Mouse (Mus musculus): Measurements from ENCODE around the gene Tax1bp1. TPM values are rescaled to one million over a fixed set of nuclear protein-coding genes. Genes with fewer than 3 reads are reported as not detected.
A peak's percentile ranks its signal among the peaks of the same experiment; 100 is the strongest.
"Not testable (repeated sequence)": the region's sequence is repeated elsewhere in the genome, so short reads cannot be mapped to it uniquely, and the experiment has no call there.

Tax1bp1 gene
- 143 and 144 TPM in 2 replicates for polyA plus RNA-seq (2015; fragmentation: Nextera tagmentation; extraction: Ambion mirVana)

DNA sequence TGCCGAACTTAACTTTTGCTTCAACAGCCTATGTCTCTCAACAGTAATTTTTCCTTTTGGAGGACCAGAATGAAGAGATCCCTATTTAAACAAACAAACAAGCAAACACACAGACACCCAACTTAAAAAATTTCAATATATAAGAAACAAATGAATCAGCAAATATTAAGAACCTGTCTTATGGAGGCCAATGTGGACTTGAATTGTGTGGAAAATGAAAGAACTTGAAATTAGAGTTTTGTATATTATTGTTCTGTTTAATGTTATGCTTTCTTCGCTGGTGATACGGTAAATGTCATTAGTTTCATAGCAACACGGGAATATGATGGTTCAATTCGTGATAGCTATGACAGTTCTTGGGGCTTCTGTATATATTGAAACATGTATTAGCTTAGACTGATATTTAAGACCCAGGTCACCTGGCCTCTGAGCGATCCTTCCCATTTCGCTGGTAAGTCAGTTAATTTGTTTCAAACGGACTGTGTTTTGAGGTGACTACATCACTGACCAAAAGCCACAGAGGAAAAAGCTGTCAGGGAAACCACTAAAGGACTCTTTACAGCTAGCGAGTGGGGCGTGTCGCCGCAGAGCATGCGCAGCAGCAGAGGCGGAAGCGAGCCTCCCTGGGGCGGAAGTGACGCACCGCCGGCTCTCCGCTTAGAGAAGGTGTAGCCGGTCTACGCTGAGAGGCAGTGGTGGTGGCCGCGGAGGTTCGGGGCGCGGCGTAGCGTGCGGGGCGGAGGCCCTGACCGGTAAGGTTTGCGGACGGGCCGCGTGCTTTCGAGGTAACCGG, at the start of gene Tax1bp1:
Tax1bp1 (plus strand) TSS at position 626 of the 793 bp plus-strand sequence.
- Histone ChIP-seq H3K9ac (ENCODE audit: low read length) (peak within 1 kb of the TSS; percentile 95), H3K27me3 (ENCODE audit: control insufficient read depth, insufficient read depth, low read depth, low read length) (no peaks in the 10 kb centered on the region), H3K9me3 (ENCODE audit: control insufficient read depth, low read length) (no peaks in the 10 kb centered on the region), H3K27ac (ENCODE audit: low read length) (peak within 1 kb of the TSS; percentile 91), H3K4me3 (ENCODE audit: low read length) (peak within 1 kb of the TSS; percentile 99), H3K36me3 (ENCODE audit: control insufficient read depth, insufficient read depth, low read length) (no peaks in the 10 kb centered on the region), H3K4me1 (replicated peaks; ENCODE audit: control insufficient read depth, insufficient read depth, low read length) (peaks cover 3% of the 10 kb centered on the region; the same call in 1 of the 2 replicates), H3K4me2 (ENCODE audit: low read depth, low read length) (peak within 1 kb of the TSS; percentile 80)
- 3% methylated on average over 38 of the region's 38 CpGs for WGBS
- peak; percentile 99 for ATAC-seq (ENCODE audit: low read depth)

DNA sequence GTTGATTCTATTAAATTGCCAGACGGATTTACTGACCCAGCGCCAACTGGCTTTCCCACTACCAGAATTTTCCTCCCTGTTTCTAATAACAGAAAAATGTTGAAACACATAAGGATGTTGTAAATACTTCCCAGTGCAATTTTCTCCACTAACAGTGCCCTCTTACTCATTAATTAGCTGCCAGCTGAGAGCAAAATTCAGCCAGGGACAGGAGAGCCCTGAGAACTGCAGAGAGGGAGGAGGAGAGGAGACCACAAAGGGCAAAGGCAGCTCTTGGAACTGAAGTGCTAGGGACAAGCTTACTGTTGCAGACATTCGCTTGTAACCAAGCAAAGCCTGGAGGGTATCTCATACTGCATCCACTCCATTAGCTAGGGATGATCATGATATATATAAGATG, 45.9 kb upstream of the Tax1bp1 start:
- no peaks in the 10 kb centered on the region for H3K27me3 ChIP-seq (ENCODE audit: control insufficient read depth, insufficient read depth, low read depth, low read length)
- H3K4me2 ChIP-seq (ENCODE audit: low read depth, low read length), result no peak overlapping the region
- 58% methylated on average over 3 of the region's 3 CpGs for WGBS
- H3K4me1 ChIP-seq (replicated peaks; ENCODE audit: control insufficient read depth, insufficient read depth, low read length), result no peaks in the 10 kb centered on the region
- H3K9me3 ChIP-seq (ENCODE audit: control insufficient read depth, low read length), result no peaks in the 10 kb centered on the region
- H3K27ac ChIP-seq (ENCODE audit: low read length), result no peak overlapping the region
- no peak overlapping the region for H3K9ac ChIP-seq (ENCODE audit: low read length)
- H3K4me3 ChIP-seq (ENCODE audit: low read length), result no peak overlapping the region
- H3K36me3 ChIP-seq (ENCODE audit: control insufficient read depth, insufficient read depth, low read length), result no peaks in the 10 kb centered on the region
- no peak for ATAC-seq (ENCODE audit: low read depth)

DNA sequence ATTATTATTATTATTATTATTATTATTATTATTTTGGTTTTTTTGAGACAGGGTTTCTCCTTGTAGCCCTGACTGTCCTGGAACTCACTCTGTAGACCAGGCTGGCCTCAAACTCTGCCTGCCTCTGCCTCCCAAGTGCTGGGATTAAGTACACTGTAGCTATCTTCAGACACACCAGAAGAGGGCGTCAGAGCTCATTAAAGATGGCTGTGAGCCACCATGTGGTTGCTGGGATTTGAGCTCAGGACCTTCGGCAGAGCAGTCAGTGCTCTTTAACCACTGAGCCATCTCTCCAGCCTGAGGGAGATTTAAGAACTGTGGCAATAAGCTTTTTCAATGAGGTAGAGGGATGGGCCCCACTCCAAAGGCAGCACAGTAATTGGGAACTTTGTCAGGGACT, 43.7 kb upstream of the Tax1bp1 start:
- H3K4me1 ChIP-seq (replicated peaks; ENCODE audit: control insufficient read depth, insufficient read depth, low read length); ATAC-seq (ENCODE audit: low read depth); H3K9ac ChIP-seq (ENCODE audit: low read length); H3K4me3 ChIP-seq (ENCODE audit: low read length); H3K36me3 ChIP-seq (ENCODE audit: control insufficient read depth, insufficient read depth, low read length); H3K27me3 ChIP-seq (ENCODE audit: control insufficient read depth, insufficient read depth, low read depth, low read length); H3K9me3 ChIP-seq (ENCODE audit: control insufficient read depth, low read length); H3K27ac ChIP-seq (ENCODE audit: low read length); H3K4me2 ChIP-seq (ENCODE audit: low read depth, low read length): not testable (repeated sequence)
- WGBS, result 39% methylated on average over 2 of the region's 2 CpGs

GRCm38 (mm10) chr6:52671791-52672190, 41.7 kb upstream of the Tax1bp1 start:
- ATAC-seq (ENCODE audit: low read depth), result no peak
- H3K4me1 ChIP-seq (replicated peaks; ENCODE audit: control insufficient read depth, insufficient read depth, low read length), result peaks cover 7% of the 10 kb centered on the region; the same call in 1 of the 2 replicates
- WGBS, result 48% methylated on average over 8 of the region's 8 CpGs
- H3K27ac ChIP-seq (ENCODE audit: low read length), result no peak overlapping the region
- H3K4me2 ChIP-seq (ENCODE audit: low read depth, low read length), result no peak overlapping the region
- no peak overlapping the region for H3K9ac ChIP-seq (ENCODE audit: low read length)
- H3K27me3 ChIP-seq (ENCODE audit: control insufficient read depth, insufficient read depth, low read depth, low read length), result no peaks in the 10 kb centered on the region
- no peak overlapping the region for H3K4me3 ChIP-seq (ENCODE audit: low read length)
- no peaks in the 10 kb centered on the region for H3K36me3 ChIP-seq (ENCODE audit: control insufficient read depth, insufficient read depth, low read length)
- H3K9me3 ChIP-seq (ENCODE audit: control insufficient read depth, low read length), result no peaks in the 10 kb centered on the region

- Histone ChIP-seq H3K36me3 (ENCODE audit: control insufficient read depth, insufficient read depth, low read length) (no peaks in the 10 kb centered on the region), H3K9ac (ENCODE audit: low read length) (no peak overlapping the region), H3K4me2 (ENCODE audit: low read depth, low read length) (no peak overlapping the region), H3K4me1 (replicated peaks; ENCODE audit: control insufficient read depth, insufficient read depth, low read length) (peaks cover 7% of the 10 kb centered on the region; the same call in 1 of the 2 replicates), H3K4me3 (ENCODE audit: low read length) (no peak overlapping the region), H3K9me3 (ENCODE audit: control insufficient read depth, low read length) (no peaks in the 10 kb centered on the region), H3K27me3 (ENCODE audit: control insufficient read depth, insufficient read depth, low read depth, low read length) (no peaks in the 10 kb centered on the region), H3K27ac (ENCODE audit: low read length) (no peak overlapping the region)
- no peak for ATAC-seq (ENCODE audit: low read depth)
- WGBS, result 54% methylated on average over 2 of the region's 2 CpGs
These were observed 41.0 kb upstream of the Tax1bp1 start for GRCm38 (mm10) chr6:52672539-52672938.

- Histone ChIP-seq H3K9me3 (ENCODE audit: control insufficient read depth, low read length) (no peaks in the 10 kb centered on the region), H3K27ac (ENCODE audit: low read length) (no peak overlapping the region), H3K4me3 (ENCODE audit: low read length) (no peak overlapping the region), H3K27me3 (ENCODE audit: control insufficient read depth, insufficient read depth, low read depth, low read length) (no peaks in the 10 kb centered on the region), H3K4me2 (ENCODE audit: low read depth, low read length) (no peak overlapping the region), H3K36me3 (ENCODE audit: control insufficient read depth, insufficient read depth, low read length) (no peaks in the 10 kb centered on the region), H3K4me1 (replicated peaks; ENCODE audit: control insufficient read depth, insufficient read depth, low read length) (peaks cover 7% of the 10 kb centered on the region; the same call in 1 of the 2 replicates), H3K9ac (ENCODE audit: low read length) (no peak overlapping the region)
- WGBS, result 86% methylated on average over 7 of the region's 7 CpGs
- ATAC-seq (ENCODE audit: low read depth), result no peak
These were observed 39.8 kb upstream of the Tax1bp1 start for GRCm38 (mm10) chr6:52673706-52674105.

DNA sequence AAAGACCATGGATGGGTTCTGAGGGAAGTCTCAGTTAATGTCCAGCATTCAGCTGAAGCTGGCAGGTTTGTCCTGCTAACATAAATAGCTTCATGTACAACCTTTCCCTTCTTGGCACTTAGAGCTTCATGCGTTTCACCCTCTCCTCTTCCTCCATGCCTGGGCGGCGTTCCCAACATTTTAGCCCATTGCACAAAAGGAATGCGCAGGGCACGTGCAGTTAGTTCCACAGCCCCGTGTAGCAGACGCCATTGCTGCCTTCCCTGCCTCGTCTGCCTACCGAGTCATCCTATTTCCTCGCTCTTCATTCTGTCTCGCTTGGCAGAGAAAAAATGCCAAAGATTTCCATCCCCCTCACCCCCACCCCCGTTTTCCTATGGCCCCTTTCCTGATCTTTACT, 39.0 kb upstream of the Tax1bp1 start:
- no peaks in the 10 kb centered on the region for H3K36me3 ChIP-seq (ENCODE audit: control insufficient read depth, insufficient read depth, low read length)
- H3K4me2 ChIP-seq (ENCODE audit: low read depth, low read length), result no peak overlapping the region
- H3K4me1 ChIP-seq (replicated peaks; ENCODE audit: control insufficient read depth, insufficient read depth, low read length), result peaks cover 7% of the 10 kb centered on the region; the same call in 1 of the 2 replicates
- 68% methylated on average over 12 of the region's 12 CpGs for WGBS
- H3K4me3 ChIP-seq (ENCODE audit: low read length), result no peak overlapping the region
- ATAC-seq (ENCODE audit: low read depth), result no peak
- no peaks in the 10 kb centered on the region for H3K9me3 ChIP-seq (ENCODE audit: control insufficient read depth, low read length)
- no peak overlapping the region for H3K27ac ChIP-seq (ENCODE audit: low read length)
- H3K27me3 ChIP-seq (ENCODE audit: control insufficient read depth, insufficient read depth, low read depth, low read length), result no peaks in the 10 kb centered on the region
- H3K9ac ChIP-seq (ENCODE audit: low read length), result no peak overlapping the region

DNA sequence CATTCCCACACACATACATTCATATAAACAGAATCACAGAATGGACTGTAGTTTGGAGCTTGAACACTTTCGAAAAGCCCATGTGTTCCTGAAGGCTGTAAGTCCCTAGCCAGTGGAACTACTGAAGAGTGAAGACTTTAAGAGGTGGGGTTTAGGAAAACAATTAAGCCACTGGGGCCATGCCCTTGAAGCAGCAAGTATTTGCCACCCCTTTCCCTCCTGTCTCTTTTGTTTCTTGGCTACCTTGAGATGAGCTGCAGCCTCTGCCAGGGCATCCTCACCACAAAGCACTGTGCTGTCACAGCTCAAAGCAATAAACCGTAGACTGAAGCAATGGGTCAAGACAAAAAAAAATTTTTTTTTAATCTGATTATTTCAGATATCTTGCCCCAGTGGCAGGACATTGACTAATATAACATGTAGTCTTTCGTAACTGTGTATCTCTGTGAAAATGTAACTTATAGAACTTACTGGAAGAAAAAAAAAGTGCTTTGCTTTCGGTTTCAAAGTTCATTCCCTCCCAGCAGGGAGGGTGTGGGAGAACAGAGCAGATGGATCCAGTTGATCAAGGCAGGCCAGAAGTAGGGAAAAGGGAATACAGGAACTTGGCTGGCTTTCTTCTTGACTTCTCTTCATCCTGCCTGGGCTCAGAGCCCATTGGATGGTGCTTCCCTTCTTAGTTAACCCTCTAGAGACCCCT, 38.2 kb upstream of the Tax1bp1 start:
- WGBS, result 48% methylated on average over 4 of the region's 4 CpGs
- peak overlapping the region; percentile 69 for H3K27ac ChIP-seq (ENCODE audit: low read length)
- H3K4me2 ChIP-seq (ENCODE audit: low read depth, low read length), result no peak overlapping the region
- H3K4me3 ChIP-seq (ENCODE audit: low read length), result no peak overlapping the region
- H3K36me3 ChIP-seq (ENCODE audit: control insufficient read depth, insufficient read depth, low read length), result no peaks in the 10 kb centered on the region
- H3K27me3 ChIP-seq (ENCODE audit: control insufficient read depth, insufficient read depth, low read depth, low read length), result no peaks in the 10 kb centered on the region
- H3K9ac ChIP-seq (ENCODE audit: low read length), result no peak overlapping the region
- no peaks in the 10 kb centered on the region for H3K9me3 ChIP-seq (ENCODE audit: control insufficient read depth, low read length)
- ATAC-seq (ENCODE audit: low read depth), result peak; percentile 91
- peaks cover 7% of the 10 kb centered on the region; the same call in 1 of the 2 replicates for H3K4me1 ChIP-seq (replicated peaks; ENCODE audit: control insufficient read depth, insufficient read depth, low read length)

- WGBS, result 84% methylated on average over 4 of the region's 4 CpGs
- not testable (repeated sequence) for H3K4me3 ChIP-seq (ENCODE audit: low read length); H3K27ac ChIP-seq (ENCODE audit: low read length); H3K9ac ChIP-seq (ENCODE audit: low read length); H3K27me3 ChIP-seq (ENCODE audit: control insufficient read depth, insufficient read depth, low read depth, low read length); H3K4me2 ChIP-seq (ENCODE audit: low read depth, low read length); ATAC-seq (ENCODE audit: low read depth); H3K9me3 ChIP-seq (ENCODE audit: control insufficient read depth, low read length); H3K4me1 ChIP-seq (replicated peaks; ENCODE audit: control insufficient read depth, insufficient read depth, low read length); H3K36me3 ChIP-seq (ENCODE audit: control insufficient read depth, insufficient read depth, low read length)
These were observed 36.0 kb upstream of the Tax1bp1 start for GRCm38 (mm10) chr6:52677534-52677933.
